Mouse (Mus musculus): Measurements from ENCODE around the gene Nr1h5. TPM values are rescaled to one million over a fixed set of nuclear protein-coding genes. Genes with fewer than 3 reads are reported as not detected.

Gene Nr1h5
- total and polyA plus RNA-seq, 3 experiments, result 0.03 TPM; not detected in 2

- Histone ChIP-seq H3K4me3 (ENCODE audit: control insufficient read depth in 1 of 2, insufficient read depth in 1 of 2, low read depth in 2 of 2, low read length in 2 of 2) (no peak overlapping the region), H3K79me2 (ENCODE audit: control insufficient read depth, insufficient read depth, low read length, poor library complexity) (no peaks in the 10 kb centered on the region), H3K9me3 (replicated peaks; ENCODE audit: insufficient read depth, low read length) (no peaks in the 10 kb centered on the region), H3K9ac (ENCODE audit: control insufficient read depth, low read depth, low read length, poor library complexity, severe bottlenecking) (no peak overlapping the region), H3K36me3 (ENCODE audit: control insufficient read depth in 1 of 2, insufficient read depth in 2 of 2, low read length in 2 of 2) (no peaks in the 10 kb centered on the region), H3K27ac (ENCODE audit: control insufficient read depth, low read depth, low read length) (no peak overlapping the region), H3K4me1 (ENCODE audit: control insufficient read depth in 1 of 2, insufficient read depth in 2 of 2, low read length in 2 of 2) (no peaks in the 10 kb centered on the region), H3K27me3 (ENCODE audit: control insufficient read depth in 1 of 2, insufficient read depth in 2 of 2, low read length in 2 of 2) (peaks cover 0 to 9% of the 10 kb centered on the region in 2 experiments; a peak in 3 of 4 replicates)
- DNase-seq (ENCODE audit: low read depth, low spot score), result no peak
- TF ChIP-seq ZMIZ1 (IDR thresholded peaks at IDR 0.05; ENCODE audit: low read depth, low read length), result no peak
- no peak for TF ChIP-seq SMC3 (IDR thresholded peaks at IDR 0.05; ENCODE audit: low read depth, low read length)
- no peak for TF ChIP-seq TBP (IDR thresholded peaks at IDR 0.05; ENCODE audit: low read depth, low read length)
Measured at GRCm38 (mm10) chr3:102955596-102955995, 8.3 kb downstream of the Nr1h5 start.

GRCm38 (mm10) chr3:102955143-102955542 lies 8.8 kb downstream of the Nr1h5 start:
- no peak overlapping the region for H3K27ac ChIP-seq (ENCODE audit: control insufficient read depth, low read depth, low read length)
- no peaks in the 10 kb centered on the region for H3K36me3 ChIP-seq (ENCODE audit: control insufficient read depth in 1 of 2, insufficient read depth in 2 of 2, low read length in 2 of 2)
- H3K9me3 ChIP-seq (replicated peaks; ENCODE audit: insufficient read depth, low read length), result no peaks in the 10 kb centered on the region
- no peak for TF ChIP-seq MXI1 (IDR thresholded peaks at IDR 0.05; ENCODE audit: low read depth, low read length)
- DNase-seq (ENCODE audit: low read depth, low spot score), result no peak
- no peak overlapping the region for H3K9ac ChIP-seq (ENCODE audit: control insufficient read depth, low read depth, low read length, poor library complexity, severe bottlenecking)
- peaks cover 0 to 12% of the 10 kb centered on the region in 2 experiments; a peak in 3 of 4 replicates for H3K27me3 ChIP-seq (ENCODE audit: control insufficient read depth in 1 of 2, insufficient read depth in 2 of 2, low read length in 2 of 2)
- H3K4me1 ChIP-seq (ENCODE audit: control insufficient read depth in 1 of 2, insufficient read depth in 2 of 2, low read length in 2 of 2), result no peaks in the 10 kb centered on the region
- no peak overlapping the region for H3K4me3 ChIP-seq (ENCODE audit: control insufficient read depth in 1 of 2, insufficient read depth in 1 of 2, low read depth in 2 of 2, low read length in 2 of 2)
- no peaks in the 10 kb centered on the region for H3K79me2 ChIP-seq (ENCODE audit: control insufficient read depth, insufficient read depth, low read length, poor library complexity)

DNA sequence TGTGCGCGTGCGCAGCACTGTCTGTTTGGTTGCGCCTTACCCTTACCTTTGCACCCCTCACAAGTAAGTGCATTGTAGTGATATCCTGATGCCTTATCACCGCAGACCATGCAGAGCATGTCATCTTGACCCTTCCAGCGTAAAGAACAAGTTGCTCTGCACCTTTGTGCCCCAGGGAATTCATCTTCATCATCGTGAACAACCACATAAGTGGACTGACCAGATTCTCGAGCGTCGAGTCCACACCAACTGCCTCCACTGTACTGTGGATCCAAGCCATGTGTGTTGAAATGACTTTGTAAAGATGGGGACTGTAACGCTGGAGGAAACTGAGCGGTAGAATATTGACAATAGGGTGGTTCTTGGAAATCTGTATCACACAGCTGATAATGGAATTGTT lies 9.5 kb downstream of the Nr1h5 start:
- H3K4me3 ChIP-seq (ENCODE audit: control insufficient read depth in 1 of 2, insufficient read depth in 1 of 2, low read depth in 2 of 2, low read length in 2 of 2), result no peak overlapping the region
- H3K4me1 ChIP-seq (ENCODE audit: control insufficient read depth in 1 of 2, insufficient read depth in 2 of 2, low read length in 2 of 2), result no peaks in the 10 kb centered on the region
- peaks cover 0 to 12% of the 10 kb centered on the region in 2 experiments; a peak in 3 of 4 replicates for H3K27me3 ChIP-seq (ENCODE audit: control insufficient read depth in 1 of 2, insufficient read depth in 2 of 2, low read length in 2 of 2)
- no peaks in the 10 kb centered on the region for H3K36me3 ChIP-seq (ENCODE audit: control insufficient read depth in 1 of 2, insufficient read depth in 2 of 2, low read length in 2 of 2)
- H3K9ac ChIP-seq (ENCODE audit: control insufficient read depth, low read depth, low read length, poor library complexity, severe bottlenecking), result no peak overlapping the region
- no peak overlapping the region for H3K27ac ChIP-seq (ENCODE audit: control insufficient read depth, low read depth, low read length)
- H3K79me2 ChIP-seq (ENCODE audit: control insufficient read depth, insufficient read depth, low read length, poor library complexity), result no peaks in the 10 kb centered on the region
- TF ChIP-seq MAFK (IDR thresholded peaks at IDR 0.05; ENCODE audit: borderline replicate concordance, low read depth, low read length) (no peak), MAX (IDR thresholded peaks at IDR 0.05; ENCODE audit: low read length) (no peak), USF1 (IDR thresholded peaks at IDR 0.05; ENCODE audit: low read depth, low read length) (no peak), ZMIZ1 (IDR thresholded peaks at IDR 0.05; ENCODE audit: low read depth, low read length) (no peak), ZC3H11A (IDR thresholded peaks at IDR 0.05; ENCODE audit: low read depth, low read length) (no peak), ZKSCAN1 (IDR thresholded peaks at IDR 0.05; ENCODE audit: low read depth, low read length) (no peak), TCF12 (IDR thresholded peaks at IDR 0.05; ENCODE audit: low read depth, low read length) (no peak), EP300 (IDR thresholded peaks at IDR 0.05; ENCODE audit: low read depth in 1 of 2, low read length in 2 of 2) (no peak), CHD1 (IDR thresholded peaks at IDR 0.05; ENCODE audit: low read depth, low read length) (no peak), MEF2A (IDR thresholded peaks at IDR 0.05; ENCODE audit: extremely low read depth, insufficient replicate concordance, low read depth, low read length, poor library complexity, severe bottlenecking) (no peak)
- no peak for DNase-seq (ENCODE audit: low read depth, low spot score)
- H3K9me3 ChIP-seq (replicated peaks; ENCODE audit: insufficient read depth, low read length), result no peaks in the 10 kb centered on the region

Measured in MEL (cell line).